Mouse (Mus musculus): Measurements from ENCODE around the gene Nos1. TPM values are rescaled to one million over a fixed set of nuclear protein-coding genes. Genes with fewer than 3 reads are reported as not detected.

The Nos1 gene
- polyA plus RNA-seq, 1 experiment from 2014 or later, result 1.3 TPM

GRCm38 (mm10) chr5:117938182-117938581, 157.3 kb downstream of the Nos1 start:
- 15% methylated on average over 14 of the region's 14 CpGs for WGBS
- Histone ChIP-seq H3K27ac (no peak overlapping the region), H3K4me3 (replicated peaks) (peak overlapping the region; percentile 20; the same call in 1 of the 2 replicates)

DNA sequence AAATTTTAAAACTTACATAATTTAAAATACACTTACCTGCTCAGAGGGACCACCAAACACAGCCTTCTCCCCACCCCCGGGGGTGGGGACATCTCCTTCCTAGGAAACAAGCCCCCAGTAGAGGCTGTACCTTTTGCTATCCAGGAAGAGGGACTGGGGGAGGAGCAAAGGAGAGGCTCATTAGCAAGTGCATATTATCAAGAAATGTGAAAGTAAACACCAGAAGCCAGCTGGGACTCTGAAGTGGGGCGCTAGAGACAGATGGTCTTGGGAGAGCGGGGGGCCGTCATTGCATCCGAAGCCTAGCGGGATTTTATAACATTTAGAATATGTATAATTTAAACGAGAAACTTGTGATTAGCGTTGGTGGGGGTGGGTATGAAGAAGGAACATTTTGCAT, 158.6 kb downstream of the Nos1 start:
- no peak overlapping the region for H3K9ac ChIP-seq (replicated peaks)
- 0 out of 2 replicates have a peak, but pooled peaks cover 4% of the 10 kb centered on the region for H3K4me1 ChIP-seq (replicated peaks)
- no peaks in the 10 kb centered on the region for H3K9me3 ChIP-seq
- H3K4me3 ChIP-seq (replicated peaks), result no peak overlapping the region
- peaks cover 5% of the 10 kb centered on the region; the same call in 1 of the 2 replicates for H3K27me3 ChIP-seq
- H3K4me2 ChIP-seq (replicated peaks), result no peak overlapping the region
- no peaks in the 10 kb centered on the region for H3K36me3 ChIP-seq
- no peak overlapping the region for H3K27ac ChIP-seq
- 84% methylated on average over 8 of the region's 8 CpGs for WGBS
- ATAC-seq, result no peak

More at GRCm38 (mm10) chr5:117938182-117938581, 157.3 kb downstream of the Nos1 start:
- no peaks in the 10 kb centered on the region for H3K9me3 ChIP-seq
- no peak for ATAC-seq
- peak overlapping the region; percentile 32; the same call in 1 of the 2 replicates for H3K4me2 ChIP-seq (replicated peaks)
- H3K4me1 ChIP-seq (replicated peaks), result 0 out of 2 replicates have a peak, but pooled peaks cover 4% of the 10 kb centered on the region
- H3K36me3 ChIP-seq, result no peaks in the 10 kb centered on the region
- no peak overlapping the region for H3K9ac ChIP-seq (replicated peaks)
- H3K27me3 ChIP-seq, result peaks cover 5% of the 10 kb centered on the region; the same call in 1 of the 2 replicates

DNA sequence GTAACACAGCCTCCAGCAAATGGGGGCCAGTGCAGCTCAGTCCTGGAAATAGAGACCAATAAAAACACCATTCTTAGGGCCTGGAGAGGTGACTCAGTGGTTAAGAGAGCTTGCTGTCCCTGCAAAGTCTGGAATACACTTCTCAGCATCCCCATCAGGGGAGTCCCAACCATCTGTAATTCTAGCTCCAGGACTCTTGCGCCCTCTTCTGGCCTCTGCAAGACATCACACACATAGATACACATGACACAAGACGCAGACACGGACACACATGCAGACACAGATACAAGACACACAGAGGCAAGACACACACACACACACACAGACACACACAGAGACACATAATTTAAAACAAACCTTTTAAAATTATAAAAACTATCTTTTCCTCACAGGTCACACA, 160.7 kb downstream of the Nos1 start:
- H3K9me3 ChIP-seq, result no peaks in the 10 kb centered on the region
- ATAC-seq, result no peak
- 0 out of 2 replicates have a peak, but pooled peaks cover 5% of the 10 kb centered on the region for H3K27me3 ChIP-seq
- 0 out of 2 replicates have a peak, but pooled peaks cover 4% of the 10 kb centered on the region for H3K4me1 ChIP-seq (replicated peaks)
- H3K27ac ChIP-seq, result no peak overlapping the region
- H3K4me3 ChIP-seq (replicated peaks), result no peak overlapping the region
- WGBS, result 71% methylated on average over 3 of the region's 3 CpGs
- H3K9ac ChIP-seq (replicated peaks), result no peak overlapping the region
- H3K36me3 ChIP-seq, result no peaks in the 10 kb centered on the region
- H3K4me2 ChIP-seq (replicated peaks), result no peak overlapping the region

DNA sequence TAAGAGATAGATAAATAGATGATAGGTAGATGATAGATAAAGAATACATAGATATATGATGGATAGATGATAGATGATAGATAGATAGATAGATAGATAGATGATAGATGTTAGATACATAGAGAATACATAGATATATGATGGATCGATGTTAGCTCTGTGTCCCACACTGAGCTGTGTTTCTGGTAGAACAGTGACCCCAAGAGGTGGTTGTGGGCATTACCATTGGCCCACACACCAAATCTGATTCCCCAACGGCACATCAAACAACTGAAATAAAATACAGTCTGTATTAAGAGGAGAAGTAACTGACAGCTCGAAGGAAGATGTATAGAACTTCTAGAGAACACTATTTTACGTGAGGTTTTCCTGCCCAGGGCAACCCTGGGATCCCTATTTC, 165.8 kb downstream of the Nos1 start:
- H3K27ac ChIP-seq, result no peak overlapping the region
- H3K4me2 ChIP-seq (replicated peaks), result no peak overlapping the region
- no peak overlapping the region for H3K9ac ChIP-seq (replicated peaks)
- no peaks in the 10 kb centered on the region for H3K9me3 ChIP-seq
- H3K4me3 ChIP-seq (replicated peaks), result no peak overlapping the region
- WGBS, result 34% methylated on average over 4 of the region's 4 CpGs
- no peak for ATAC-seq
- no peaks in the 10 kb centered on the region for H3K36me3 ChIP-seq
- H3K27me3 ChIP-seq, result no peaks in the 10 kb centered on the region
- H3K4me1 ChIP-seq (replicated peaks), result no peaks in the 10 kb centered on the region

- H3K9ac ChIP-seq (replicated peaks), result no peak overlapping the region
- H3K9me3 ChIP-seq, result no peaks in the 10 kb centered on the region
- no peak overlapping the region for H3K27ac ChIP-seq
- 64% methylated on average over 10 of the region's 10 CpGs for WGBS
- H3K36me3 ChIP-seq, result no peaks in the 10 kb centered on the region
- no peaks in the 10 kb centered on the region for H3K27me3 ChIP-seq
- ATAC-seq, result no peak
- no peaks in the 10 kb centered on the region for H3K4me1 ChIP-seq (replicated peaks)
- H3K4me3 ChIP-seq (replicated peaks), result no peak overlapping the region
- H3K4me2 ChIP-seq (replicated peaks), result no peak overlapping the region
These were observed 168.6 kb downstream of the Nos1 start for GRCm38 (mm10) chr5:117949393-117949792.

GRCm38 (mm10) chr5:117953893-117954292, 173.1 kb downstream of the Nos1 start:
- Histone ChIP-seq H3K27ac (no peak overlapping the region), H3K4me3 (replicated peaks) (no peak overlapping the region), H3K36me3 (no peaks in the 10 kb centered on the region), H3K9me3 (no peaks in the 10 kb centered on the region), H3K9ac (replicated peaks) (no peak overlapping the region), H3K27me3 (no peaks in the 10 kb centered on the region), H3K4me2 (replicated peaks) (no peak overlapping the region), H3K4me1 (replicated peaks) (no peaks in the 10 kb centered on the region)
- ATAC-seq, result no peak
- WGBS, result 90% methylated on average over 12 of the region's 12 CpGs

DNA sequence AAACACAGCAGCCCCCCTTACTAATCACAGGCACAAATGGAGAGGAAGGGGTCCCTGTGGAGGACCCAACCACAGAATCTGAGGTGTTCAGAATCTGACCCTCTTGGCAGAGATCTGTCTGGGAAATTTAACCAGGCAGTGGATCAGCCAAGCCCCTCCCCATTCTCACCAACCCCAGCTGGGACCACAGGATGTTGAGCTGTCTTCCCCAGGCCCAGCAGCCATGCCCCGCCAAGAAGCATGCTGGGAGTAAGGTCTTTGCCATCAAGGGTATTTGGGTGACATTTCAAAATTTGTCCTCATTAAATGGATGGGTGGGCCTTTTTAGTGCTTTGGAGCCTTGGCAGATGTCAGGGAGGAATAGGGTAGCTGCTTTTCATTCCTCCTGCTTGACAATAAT, 173.6 kb downstream of the Nos1 start:
- WGBS, result 80% methylated on average over 1 of the region's 1 CpGs
- ATAC-seq, result no peak
- no peaks in the 10 kb centered on the region for H3K9me3 ChIP-seq
- no peaks in the 10 kb centered on the region for H3K27me3 ChIP-seq
- H3K36me3 ChIP-seq, result no peaks in the 10 kb centered on the region
- no peaks in the 10 kb centered on the region for H3K4me1 ChIP-seq (replicated peaks)
- no peak overlapping the region for H3K4me2 ChIP-seq (replicated peaks)
- no peak overlapping the region for H3K9ac ChIP-seq (replicated peaks)
- H3K4me3 ChIP-seq (replicated peaks), result no peak overlapping the region
- H3K27ac ChIP-seq, result no peak overlapping the region

DNA sequence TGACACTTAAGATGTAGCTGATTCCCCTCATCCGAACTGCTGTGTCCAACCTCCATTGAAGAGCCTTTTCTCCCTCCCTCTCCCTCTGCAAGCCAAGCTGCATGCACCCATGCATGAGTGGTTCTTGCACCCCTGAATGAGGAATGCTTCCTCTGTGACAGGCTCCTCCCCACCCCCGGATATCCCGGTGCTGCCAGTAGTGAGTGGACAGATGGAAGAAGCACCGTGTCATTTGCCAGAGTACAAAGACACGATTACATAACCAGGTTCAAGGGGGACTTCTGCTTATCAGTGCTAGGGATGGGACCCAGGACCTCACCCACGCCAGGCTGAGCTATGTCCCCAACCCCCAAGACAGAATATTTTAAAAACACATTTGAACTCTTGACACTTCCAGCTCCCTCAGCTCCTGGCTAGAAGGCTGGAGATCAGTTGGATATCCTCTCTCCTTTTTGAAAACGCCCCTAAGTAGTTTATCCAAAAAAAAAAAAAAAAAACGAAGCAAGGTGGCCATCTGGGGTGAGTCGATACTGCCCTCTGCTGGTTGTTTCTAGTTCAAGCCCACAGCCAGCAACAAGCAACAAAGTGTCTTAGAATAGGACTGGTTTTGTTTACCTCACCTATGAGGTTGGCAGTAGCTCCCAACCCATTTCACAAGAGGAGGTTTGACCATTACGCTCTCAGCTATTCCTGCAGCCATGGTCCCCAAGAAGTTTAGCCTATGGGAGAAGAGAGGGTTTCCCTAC, 175.0 kb downstream of the Nos1 start:
- H3K4me1 ChIP-seq (replicated peaks), result no peaks in the 10 kb centered on the region
- no peaks in the 10 kb centered on the region for H3K9me3 ChIP-seq
- WGBS, result 35% methylated on average over 10 of the region's 10 CpGs
- H3K27ac ChIP-seq, result no peak overlapping the region
- H3K4me2 ChIP-seq (replicated peaks), result no peak overlapping the region
- ATAC-seq, result no peak
- no peak overlapping the region for H3K4me3 ChIP-seq (replicated peaks)
- H3K27me3 ChIP-seq, result no peaks in the 10 kb centered on the region
- H3K9ac ChIP-seq (replicated peaks), result no peak overlapping the region
- H3K36me3 ChIP-seq, result no peaks in the 10 kb centered on the region

- ATAC-seq, result no peak
- H3K4me2 ChIP-seq (replicated peaks), result no peak overlapping the region
- no peak overlapping the region for H3K9ac ChIP-seq (replicated peaks)
- H3K4me3 ChIP-seq (replicated peaks), result no peak overlapping the region
- no peaks in the 10 kb centered on the region for H3K4me1 ChIP-seq (replicated peaks)
- 61% methylated on average over 9 of the region's 9 CpGs for WGBS
- no peaks in the 10 kb centered on the region for H3K36me3 ChIP-seq
- H3K9me3 ChIP-seq, result no peaks in the 10 kb centered on the region
- H3K27ac ChIP-seq, result no peak overlapping the region
- H3K27me3 ChIP-seq, result no peaks in the 10 kb centered on the region
These were observed 183.9 kb downstream of the Nos1 start for GRCm38 (mm10) chr5:117964750-117965149.

- no peak overlapping the region for H3K4me3 ChIP-seq (replicated peaks)
- ATAC-seq, result no peak
- H3K9ac ChIP-seq (replicated peaks), result no peak overlapping the region
- H3K4me1 ChIP-seq (replicated peaks), result no peaks in the 10 kb centered on the region
- no peak overlapping the region for H3K27ac ChIP-seq
- H3K36me3 ChIP-seq, result no peaks in the 10 kb centered on the region
- H3K9me3 ChIP-seq, result no peaks in the 10 kb centered on the region
- 66% methylated on average over 9 of the region's 9 CpGs for WGBS
- no peak overlapping the region for H3K4me2 ChIP-seq (replicated peaks)
- no peaks in the 10 kb centered on the region for H3K27me3 ChIP-seq
These were observed 186.1 kb downstream of the Nos1 start for GRCm38 (mm10) chr5:117966956-117967355.

- ATAC-seq, result no peak
- Histone ChIP-seq H3K9me3 (no peaks in the 10 kb centered on the region), H3K4me2 (replicated peaks) (no peak overlapping the region), H3K27ac (no peak overlapping the region), H3K36me3 (no peaks in the 10 kb centered on the region), H3K27me3 (no peaks in the 10 kb centered on the region), H3K9ac (replicated peaks) (no peak overlapping the region), H3K4me3 (replicated peaks) (no peak overlapping the region), H3K4me1 (replicated peaks) (no peaks in the 10 kb centered on the region)
- WGBS, result 65% methylated on average over 4 of the region's 4 CpGs
These were observed 186.8 kb downstream of the Nos1 start for GRCm38 (mm10) chr5:117967659-117968069.

DNA sequence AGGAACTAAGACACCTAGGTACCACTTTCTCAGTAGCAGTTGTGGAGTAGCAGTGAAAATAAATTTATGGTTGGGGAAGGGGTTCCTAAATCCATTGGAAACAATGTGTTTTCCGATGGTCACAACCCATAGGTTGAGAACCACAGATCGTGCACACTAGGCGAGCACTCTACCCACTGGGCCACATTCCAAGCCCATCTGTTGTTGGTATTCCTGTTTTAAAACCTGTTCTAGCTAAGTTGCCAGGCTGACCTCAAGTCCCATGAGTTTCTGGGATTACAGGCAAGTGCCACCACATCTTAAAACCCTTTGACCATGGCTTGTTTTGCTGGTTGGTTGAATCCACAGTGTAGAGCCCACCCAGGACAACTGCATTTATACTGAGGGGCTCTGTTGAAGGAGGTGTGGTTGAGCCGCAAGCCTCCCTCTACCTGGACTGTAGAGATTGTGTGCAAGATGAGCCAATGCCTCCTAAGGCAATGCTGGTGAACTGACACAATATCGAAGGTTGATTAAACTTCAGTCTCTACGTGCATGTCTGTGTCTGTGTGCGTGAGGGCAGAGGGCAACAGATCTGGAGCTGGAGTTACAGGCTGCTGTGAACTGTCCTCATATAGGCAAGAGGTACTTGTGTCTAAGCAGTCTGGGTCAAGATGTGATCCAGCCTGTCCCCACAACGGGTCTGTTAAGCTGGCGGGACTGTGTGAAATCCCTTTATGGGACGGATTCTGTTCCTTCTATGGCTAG, 189.0 kb downstream of the Nos1 start:
- H3K4me3 ChIP-seq (replicated peaks), result no peak overlapping the region
- no peak overlapping the region for H3K27ac ChIP-seq
- no peaks in the 10 kb centered on the region for H3K9me3 ChIP-seq
- no peaks in the 10 kb centered on the region for H3K4me1 ChIP-seq (replicated peaks)
- H3K9ac ChIP-seq (replicated peaks), result no peak overlapping the region
- WGBS, result 91% methylated on average over 10 of the region's 10 CpGs
- no peak for ATAC-seq
- H3K27me3 ChIP-seq, result no peaks in the 10 kb centered on the region
- no peaks in the 10 kb centered on the region for H3K36me3 ChIP-seq
- H3K4me2 ChIP-seq (replicated peaks), result no peak overlapping the region

Measured in midbrain, embryonic 13.5 days (tissue).